Mouse (Mus musculus): ENCODE results near the gene Pawr. TPM values are rescaled to one million over a fixed set of nuclear protein-coding genes. Genes with fewer than 3 reads are reported as not detected.

The Pawr gene
- polyA plus RNA-seq, 1 experiment: 2.2 TPM

- Histone ChIP-seq H3K9me3 (peaks cover 19% of the 10 kb centered on the region), H3K4me3 (replicated peaks) (no peak overlapping the region), H3K27me3 (replicated peaks) (no peaks in the 10 kb centered on the region), H3K4me1 (no peaks in the 10 kb centered on the region), H3K36me3 (replicated peaks; ENCODE audit: low read length) (no peaks in the 10 kb centered on the region)
- no peak for TF ChIP-seq FLI1 (IDR thresholded peaks at IDR 0.05; ENCODE audit: low read length)
- TF ChIP-seq GATA1 (IDR thresholded peaks at IDR 0.05; ENCODE audit: borderline replicate concordance, low read length): no peak
Observed at GRCm38 (mm10) chr10:108380715-108381114, 48.8 kb downstream of the Pawr start.

DNA sequence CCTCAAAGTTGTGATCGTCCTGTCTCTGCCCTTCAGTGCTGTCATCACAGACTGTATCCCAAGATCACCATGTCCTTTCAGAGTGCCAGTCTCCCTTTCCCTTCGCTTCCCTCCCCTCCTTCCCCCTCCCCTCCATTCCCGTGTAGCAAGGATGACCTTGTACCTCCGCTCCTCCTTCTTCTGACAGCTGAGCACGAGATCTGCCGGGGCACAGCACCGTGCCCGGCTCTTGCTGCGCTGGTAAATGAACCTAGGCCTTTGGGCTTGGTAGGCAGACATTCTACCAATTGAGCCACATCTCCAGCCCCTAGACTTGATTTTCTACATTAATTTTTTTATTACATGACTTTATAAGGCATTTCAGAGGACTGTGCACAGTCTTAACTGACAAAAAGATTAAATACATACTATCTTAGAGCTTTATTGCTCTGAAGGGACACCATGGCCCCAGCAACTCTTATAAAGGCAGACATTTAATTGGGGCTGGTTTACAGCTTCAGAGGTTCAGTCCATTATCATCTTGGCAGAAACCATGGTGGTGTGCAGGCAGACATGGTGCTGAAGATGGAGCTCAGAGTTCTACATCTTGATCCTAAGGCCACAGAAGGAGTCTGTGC is 52.3 kb downstream of the Pawr start:
- Histone ChIP-seq H3K27me3 (replicated peaks) (no peaks in the 10 kb centered on the region), H3K4me3 (replicated peaks) (no peak overlapping the region), H3K4me1 (no peaks in the 10 kb centered on the region), H3K9me3 (peaks cover 4% of the 10 kb centered on the region; the same call in 1 of the 2 replicates), H3K36me3 (replicated peaks; ENCODE audit: low read length) (no peaks in the 10 kb centered on the region)
- no peak for TF ChIP-seq FLI1 (IDR thresholded peaks at IDR 0.05; ENCODE audit: low read length)
- no peak for TF ChIP-seq GATA1 (IDR thresholded peaks at IDR 0.05; ENCODE audit: borderline replicate concordance, low read length)

GRCm38 (mm10) chr10:108385480-108385955 is 53.6 kb downstream of the Pawr start:
- Histone ChIP-seq H3K36me3 (replicated peaks; ENCODE audit: low read length) (no peaks in the 10 kb centered on the region), H3K27me3 (replicated peaks) (no peaks in the 10 kb centered on the region), H3K4me1 (no peaks in the 10 kb centered on the region), H3K4me3 (replicated peaks) (no peak overlapping the region), H3K9me3 (peaks cover 4% of the 10 kb centered on the region; the same call in 1 of the 2 replicates)
- TF ChIP-seq FLI1 (IDR thresholded peaks at IDR 0.05; ENCODE audit: low read length) (no peak), GATA1 (IDR thresholded peaks at IDR 0.05; ENCODE audit: borderline replicate concordance, low read length) (no peak)

DNA sequence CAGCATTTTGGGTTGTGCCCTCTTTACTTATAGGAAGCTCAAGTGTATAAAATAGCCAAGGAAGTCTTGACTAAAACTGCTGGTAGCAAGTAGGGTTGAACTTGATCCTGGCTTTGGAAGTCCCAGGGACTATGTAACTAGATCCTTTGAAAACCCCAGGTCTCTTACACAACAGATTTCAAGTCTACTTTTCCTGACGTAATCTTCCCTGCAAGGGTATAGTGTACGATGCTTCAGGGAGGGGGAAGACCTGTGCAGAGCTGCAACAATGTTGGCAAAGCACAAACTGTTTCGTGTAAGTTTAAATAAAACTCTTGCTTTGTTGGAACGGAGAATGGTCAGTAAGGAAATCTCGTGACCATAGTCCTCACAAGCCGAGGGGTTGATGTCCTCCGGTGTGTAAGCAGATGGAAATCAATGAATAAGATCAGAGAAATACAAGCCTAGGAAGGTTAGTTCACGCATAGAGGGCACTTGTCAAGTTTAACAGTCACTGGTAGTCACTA is 56.5 kb downstream of the Pawr start:
- no peak for TF ChIP-seq GATA1 (IDR thresholded peaks at IDR 0.05; ENCODE audit: borderline replicate concordance, low read length)
- no peak for TF ChIP-seq FLI1 (IDR thresholded peaks at IDR 0.05; ENCODE audit: low read length)
- Histone ChIP-seq H3K27me3 (replicated peaks) (no peaks in the 10 kb centered on the region), H3K36me3 (replicated peaks; ENCODE audit: low read length) (no peaks in the 10 kb centered on the region), H3K4me3 (replicated peaks) (no peak overlapping the region), H3K4me1 (no peaks in the 10 kb centered on the region), H3K9me3 (no peaks in the 10 kb centered on the region)

- no peak overlapping the region for H3K4me3 ChIP-seq (replicated peaks)
- no peaks in the 10 kb centered on the region for H3K4me1 ChIP-seq
- no peak for TF ChIP-seq FLI1 (IDR thresholded peaks at IDR 0.05; ENCODE audit: low read length)
- TF ChIP-seq GATA1 (IDR thresholded peaks at IDR 0.05; ENCODE audit: borderline replicate concordance, low read length): no peak
- no peaks in the 10 kb centered on the region for H3K27me3 ChIP-seq (replicated peaks)
- no peaks in the 10 kb centered on the region for H3K9me3 ChIP-seq
- no peaks in the 10 kb centered on the region for H3K36me3 ChIP-seq (replicated peaks; ENCODE audit: low read length)
Observed at GRCm38 (mm10) chr10:108389178-108389926, 57.4 kb downstream of the Pawr start.

DNA sequence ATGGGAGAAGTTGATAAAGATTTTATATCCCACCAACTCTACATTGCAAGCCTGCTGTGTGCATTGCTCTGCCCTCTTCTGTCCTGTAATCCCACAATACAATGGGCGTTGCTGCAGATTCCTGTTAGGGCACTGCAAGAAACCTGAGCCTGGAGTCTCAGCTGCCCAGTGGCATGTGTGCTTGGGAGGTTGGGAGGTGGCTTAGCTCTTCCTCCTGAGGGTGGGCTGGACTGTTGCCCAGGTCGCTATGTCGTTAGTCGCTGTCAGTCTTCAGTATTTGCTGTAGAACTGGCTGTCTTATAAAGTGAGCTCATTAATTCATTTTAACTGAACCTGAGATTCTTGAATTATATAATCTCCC is 58.0 kb downstream of the Pawr start:
- Histone ChIP-seq H3K27me3 (replicated peaks) (no peaks in the 10 kb centered on the region), H3K9me3 (no peaks in the 10 kb centered on the region), H3K36me3 (replicated peaks; ENCODE audit: low read length) (no peaks in the 10 kb centered on the region), H3K4me1 (no peaks in the 10 kb centered on the region), H3K4me3 (replicated peaks) (no peak overlapping the region)
- TF ChIP-seq FLI1 (IDR thresholded peaks at IDR 0.05; ENCODE audit: low read length) (no peak), GATA1 (IDR thresholded peaks at IDR 0.05; ENCODE audit: borderline replicate concordance, low read length) (no peak)

- Histone ChIP-seq H3K9me3 (0 out of 2 replicates have a peak, but pooled peaks cover 3% of the 10 kb centered on the region), H3K36me3 (replicated peaks; ENCODE audit: low read length) (no peaks in the 10 kb centered on the region), H3K4me3 (replicated peaks) (no peak overlapping the region), H3K27me3 (replicated peaks) (no peaks in the 10 kb centered on the region), H3K4me1 (no peaks in the 10 kb centered on the region)
- TF ChIP-seq FLI1 (IDR thresholded peaks at IDR 0.05; ENCODE audit: low read length) (no peak), GATA1 (IDR thresholded peaks at IDR 0.05; ENCODE audit: borderline replicate concordance, low read length) (no peak)
Observed at GRCm38 (mm10) chr10:108391370-108391902, 59.5 kb downstream of the Pawr start.

- no peak for TF ChIP-seq GATA1 (IDR thresholded peaks at IDR 0.05; ENCODE audit: borderline replicate concordance, low read length)
- Histone ChIP-seq H3K4me1 (no peaks in the 10 kb centered on the region), H3K4me3 (replicated peaks) (no peak overlapping the region), H3K36me3 (replicated peaks; ENCODE audit: low read length) (no peaks in the 10 kb centered on the region), H3K27me3 (replicated peaks) (no peaks in the 10 kb centered on the region), H3K9me3 (0 out of 2 replicates have a peak, but pooled peaks cover 3% of the 10 kb centered on the region)
Observed at GRCm38 (mm10) chr10:108392151-108392550, 60.2 kb downstream of the Pawr start.

DNA sequence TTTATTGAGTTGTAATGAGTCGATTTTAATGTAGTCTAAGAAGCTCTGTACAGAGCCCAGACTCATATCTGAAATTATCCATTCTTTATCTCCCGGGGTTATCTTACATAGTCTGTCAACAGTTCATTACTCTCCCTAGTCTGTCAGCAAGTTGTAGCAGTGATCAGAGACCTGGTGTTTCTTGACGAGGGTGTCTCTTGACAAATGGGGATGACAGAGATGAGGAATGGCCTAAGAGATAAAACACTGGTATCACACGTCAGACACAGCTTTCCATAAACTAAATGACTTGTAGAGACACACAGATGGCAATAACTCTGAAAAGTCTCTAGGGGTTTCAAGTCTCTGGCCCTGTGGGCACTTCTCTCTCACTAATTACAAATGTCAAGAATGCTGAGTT is 62.4 kb downstream of the Pawr start:
- H3K36me3 ChIP-seq (replicated peaks; ENCODE audit: low read length): no peaks in the 10 kb centered on the region
- no peaks in the 10 kb centered on the region for H3K4me1 ChIP-seq
- H3K4me3 ChIP-seq (replicated peaks): no peak overlapping the region

DNA sequence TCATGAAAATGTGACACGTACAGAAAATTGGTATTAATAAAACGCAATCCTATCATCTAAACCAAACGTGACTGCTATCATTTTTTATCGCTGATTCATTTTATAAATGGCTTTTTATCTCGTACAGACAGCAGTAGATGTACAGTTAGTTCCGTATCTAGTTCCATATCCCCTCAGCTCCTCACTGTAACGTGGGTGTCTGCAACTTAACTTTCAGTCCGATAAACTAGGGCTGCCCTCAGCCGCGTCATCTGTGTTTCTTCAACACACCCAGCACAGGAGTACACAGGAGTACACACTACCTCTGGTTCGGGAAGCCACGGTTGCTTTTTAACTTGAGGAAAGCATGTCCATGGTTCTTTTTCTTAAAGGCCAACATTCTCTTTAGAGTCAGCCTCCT is 63.3 kb downstream of the Pawr start:
- H3K4me3 ChIP-seq (replicated peaks): no peak overlapping the region

More for the DNA sequence above, 62.4 kb downstream of the Pawr start:
- TF ChIP-seq GATA1 (IDR thresholded peaks at IDR 0.05; ENCODE audit: borderline replicate concordance, low read length) (no peak), FLI1 (IDR thresholded peaks at IDR 0.05; ENCODE audit: low read length) (no peak)
- Histone ChIP-seq H3K27me3 (replicated peaks) (no peaks in the 10 kb centered on the region), H3K9me3 (0 out of 2 replicates have a peak, but pooled peaks cover 3% of the 10 kb centered on the region)

More for the DNA sequence above, 63.3 kb downstream of the Pawr start:
- no peaks in the 10 kb centered on the region for H3K36me3 ChIP-seq (replicated peaks; ENCODE audit: low read length)
- no peaks in the 10 kb centered on the region for H3K27me3 ChIP-seq (replicated peaks)
- H3K4me1 ChIP-seq: no peaks in the 10 kb centered on the region
- TF ChIP-seq FLI1 (IDR thresholded peaks at IDR 0.05; ENCODE audit: low read length) (no peak), GATA1 (IDR thresholded peaks at IDR 0.05; ENCODE audit: borderline replicate concordance, low read length) (no peak)
- 0 out of 2 replicates have a peak, but pooled peaks cover 3% of the 10 kb centered on the region for H3K9me3 ChIP-seq

Measured in megakaryocyte, embryonic 14.5 days (primary cell).